Mouse (Mus musculus) B cell, adult (primary cell): ENCODE results near the gene Egfl7. TPM values are rescaled to one million over a fixed set of nuclear protein-coding genes. Genes with fewer than 3 reads are reported as not detected.

Experiments
- total RNA-seq: library from RNA; stranded (reverse); gene quantifications from 4 replicates; pipeline ENCODE4 v1.2.4, GENCODE M21; 2023; ENCODE audit not compliant: inconsistent age

Egfl7 gene
- 1.1 TPM in 1 of 4 replicates, not detected in the others for total RNA-seq

DNA sequence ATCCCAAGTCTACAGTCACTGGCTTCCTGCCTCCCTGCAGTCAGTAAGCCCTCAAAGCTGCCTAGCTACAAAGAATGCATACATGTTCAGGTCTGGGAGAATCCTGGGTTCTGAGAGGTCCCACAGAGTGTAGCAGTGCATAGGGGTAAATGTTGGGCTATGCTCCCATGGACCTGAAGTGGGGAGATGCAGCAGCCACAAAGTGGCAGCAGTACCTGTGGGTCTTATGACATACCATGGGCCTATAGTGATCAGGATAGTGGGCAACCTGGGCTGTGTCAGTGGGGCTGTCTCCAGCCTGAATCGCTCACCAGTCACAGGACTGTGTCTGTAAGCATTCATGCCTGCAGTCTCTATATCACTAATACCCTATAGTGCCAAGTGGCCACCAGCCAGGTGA lies at the start of gene Egfl7:
TSS of gene Egfl7 (plus strand) at position 301 of the 400 bp plus-strand sequence.

DNA sequence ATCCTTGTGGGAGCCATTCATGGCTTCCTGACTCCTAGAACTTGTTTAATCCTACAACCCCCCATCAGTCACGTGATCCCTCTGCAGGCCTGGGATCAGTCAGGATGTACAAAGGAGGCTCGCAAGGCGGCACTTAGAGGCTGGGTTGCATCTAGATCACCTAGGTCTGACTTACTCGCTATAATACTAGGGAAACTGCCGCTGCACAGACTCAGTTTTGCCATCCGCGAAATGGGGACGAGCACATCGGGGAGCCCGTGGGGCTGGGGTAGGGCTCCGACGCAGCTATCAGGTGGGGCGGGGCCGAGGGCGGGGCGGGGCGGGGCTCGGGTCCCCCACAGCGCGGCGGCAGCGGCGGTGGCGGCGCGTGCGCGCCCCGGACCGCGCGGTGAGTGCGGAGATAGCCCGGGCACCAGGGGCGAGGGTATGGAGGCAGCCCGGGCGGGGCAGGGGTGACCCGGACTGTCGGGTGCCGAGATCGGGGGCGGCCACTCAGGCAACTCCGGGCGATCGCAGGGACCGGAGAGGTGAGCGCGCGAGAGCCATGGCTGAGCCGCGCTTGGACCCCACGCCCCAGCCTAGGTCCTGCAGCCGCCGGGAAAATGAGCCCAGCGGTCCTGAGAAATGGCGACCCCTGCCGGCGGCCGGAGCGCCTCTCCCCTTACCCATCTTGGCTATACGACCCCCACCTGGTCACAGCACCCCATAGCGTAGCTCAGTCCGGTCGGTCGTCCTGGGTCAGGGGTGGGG lies 6.7 kb downstream of the Egfl7 start, which contains the start of gene Gm20532:
TSS of gene Gm20532 (plus strand) at position 346 of the 750 bp plus-strand sequence.

DNA sequence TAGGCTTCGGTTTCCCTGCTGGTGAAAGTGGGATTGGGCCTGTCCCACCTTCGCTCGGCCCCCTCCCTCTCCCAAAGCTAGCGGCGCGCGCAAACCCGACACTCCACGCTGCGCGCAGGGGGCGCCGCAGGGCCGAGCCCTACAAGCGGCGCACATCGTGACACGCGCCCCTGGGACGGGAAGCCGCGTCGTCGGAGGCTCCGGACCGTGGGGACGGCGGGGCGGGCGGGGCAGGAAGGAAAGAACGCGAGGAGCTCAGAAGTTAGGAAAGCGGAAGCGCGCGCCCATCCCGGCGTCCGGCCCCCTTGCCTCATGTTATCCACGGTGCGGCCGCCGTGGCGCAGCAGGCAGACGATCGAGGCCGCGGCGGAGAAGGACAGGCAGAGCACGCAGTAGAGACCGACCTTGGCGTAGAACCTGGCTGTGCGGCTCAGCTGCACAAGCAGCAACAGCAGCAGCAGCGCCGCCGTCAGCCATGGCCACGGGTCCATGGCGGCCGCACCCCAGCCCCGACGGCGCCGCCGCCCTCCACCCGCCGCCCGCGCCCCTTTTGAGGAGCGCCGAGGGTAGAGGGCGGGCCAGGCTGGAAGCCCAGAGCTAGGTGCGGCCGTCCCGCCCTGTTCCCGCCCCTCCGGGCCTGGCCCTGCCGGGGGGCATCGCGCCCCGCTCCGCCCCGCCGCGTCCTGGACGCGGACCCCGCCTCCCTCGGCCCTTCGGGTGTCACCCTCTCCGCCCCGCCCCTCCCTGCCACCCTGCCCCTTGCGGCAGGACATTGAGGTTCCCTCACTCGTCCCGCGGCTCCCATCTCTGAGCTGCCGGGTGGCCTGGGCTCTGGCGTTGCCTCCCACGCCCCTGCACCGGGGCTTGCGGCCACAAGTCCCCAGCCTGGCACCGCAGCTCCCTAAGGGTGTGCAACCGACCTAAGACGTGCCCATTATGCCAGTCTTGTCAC lies 24.2 kb downstream of the Egfl7 start, which contains the start of gene Agpat2:
TSS of gene Agpat2 (minus strand) at position 698 of the 952 bp plus-strand sequence.

DNA sequence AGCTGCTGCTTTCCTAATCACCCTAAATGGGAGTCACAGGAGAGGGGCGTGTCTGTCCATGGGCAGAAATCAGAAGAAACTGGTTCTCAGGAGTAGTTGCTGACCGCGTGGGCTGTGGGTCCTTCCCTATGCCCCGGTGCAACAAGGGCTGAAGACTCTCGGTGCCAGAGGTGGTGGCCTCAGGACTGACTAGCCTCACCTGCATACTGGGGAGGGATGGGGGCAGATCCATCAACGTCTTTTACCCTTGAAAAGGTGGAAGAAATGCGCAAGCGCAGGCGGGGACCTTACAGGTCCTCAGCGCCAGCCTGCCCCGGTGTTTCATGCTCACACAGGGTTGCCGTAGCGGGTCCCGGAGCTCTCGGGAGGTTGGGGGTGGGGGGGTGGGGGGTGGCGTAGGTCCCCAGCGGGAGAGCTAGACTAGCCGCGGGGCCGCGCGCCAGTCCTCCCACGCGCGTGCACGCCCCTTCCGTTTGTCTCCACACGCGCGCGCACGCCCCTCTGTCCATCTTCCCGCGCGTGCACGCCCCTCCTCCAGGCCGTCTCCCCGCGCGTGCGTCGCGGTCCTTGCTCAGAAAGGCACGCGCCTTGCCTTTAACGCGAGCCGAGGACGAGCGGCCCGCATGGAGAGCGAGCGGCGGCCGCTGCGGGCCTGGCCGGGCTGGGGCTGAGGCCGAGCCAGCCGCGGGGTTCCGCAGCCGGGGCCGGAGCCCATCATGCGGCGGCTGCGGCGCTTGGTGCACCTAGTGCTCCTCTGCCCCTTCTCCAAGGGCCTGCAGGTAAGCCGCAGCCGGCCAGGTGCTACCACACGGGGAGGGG lies 48.3 kb downstream of the Egfl7 start, which contains the start of gene Fam69b:
TSS of gene Fam69b (plus strand) at position 537 of the 819 bp plus-strand sequence.

Other genes with a start within 250 kb of the Egfl7 start
- gene Dnlz, start 227.9 kb upstream of the Egfl7 start, total RNA-seq, result 9.6 to 11.2 TPM (median 9.8 TPM) in 4 replicates
- 0.51 TPM in 1 of 4 replicates, not detected in the others for gene Card9, start 219.1 kb upstream of the Egfl7 start, total RNA-seq
- 96.6 to 118 TPM (median 112 TPM) in 4 replicates for gene Snapc4, start 199.4 kb upstream of the Egfl7 start, total RNA-seq
- 123 to 146 TPM (median 138 TPM) in 4 replicates for gene Entr1, start 190.7 kb upstream of the Egfl7 start, total RNA-seq
- 81.3 to 95.6 TPM (median 89.5 TPM) in 4 replicates for gene Pmpca, start 190.7 kb upstream of the Egfl7 start, total RNA-seq
- gene Inpp5e, start 170.8 kb upstream of the Egfl7 start, total RNA-seq, result 29.9 to 34.7 TPM (median 31.4 TPM) in 4 replicates
- gene Sec16a, start 134.8 kb upstream of the Egfl7 start, total RNA-seq, result 93.3 to 99.4 TPM (median 95.2 TPM) in 4 replicates
- gene Notch1, start 63.4 kb upstream of the Egfl7 start, total RNA-seq, result 24.2 to 30.5 TPM (median 29.4 TPM) in 4 replicates
- not detected in 4 replicates for gene Gm20532, start 6.6 kb downstream of the Egfl7 start, total RNA-seq
- 19.9 to 25.6 TPM (median 20.0 TPM) in 4 replicates for gene Agpat2, start 24.4 kb downstream of the Egfl7 start, total RNA-seq
- gene Fam69b, start 48.4 kb downstream of the Egfl7 start, total RNA-seq, result 4.2 to 6.8 TPM (median 4.3 TPM) in 4 replicates
- not detected in 4 replicates for gene Lcn4, start 91.3 kb downstream of the Egfl7 start, total RNA-seq